11 mouse cellular contexts compared by ENCODE assay signal in the genomic region with DNA sequence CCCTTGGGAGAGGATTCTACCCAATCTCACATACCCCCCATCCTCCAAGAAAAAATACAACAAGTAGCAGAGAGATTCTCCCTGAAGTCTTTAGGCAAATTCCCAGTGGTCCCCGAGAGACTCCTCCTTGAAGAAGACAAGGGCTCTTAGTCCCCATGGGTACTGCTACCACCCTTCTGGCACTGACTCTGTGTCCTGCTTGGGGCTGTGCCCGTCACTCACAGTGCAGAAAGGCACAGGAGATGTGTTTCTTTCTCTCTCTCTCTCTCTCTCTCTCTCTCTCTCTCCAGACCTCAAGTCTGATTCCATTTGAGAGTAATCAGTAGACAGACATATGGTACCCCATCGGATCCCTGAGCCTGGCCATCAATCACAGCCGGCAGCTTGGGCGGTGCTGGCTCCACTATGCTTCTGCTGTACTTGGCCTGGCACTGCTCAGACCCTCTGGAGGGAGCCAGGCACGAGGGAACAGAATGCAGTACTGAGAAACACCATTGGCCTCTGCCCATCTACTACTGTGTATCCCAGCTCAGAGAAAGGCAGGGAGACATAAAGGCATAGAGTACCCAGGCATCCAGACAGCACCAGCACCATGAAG. TPM values are rescaled to one million over a fixed set of nuclear protein-coding genes. Genes with fewer than 3 reads are reported as not detected.
DNase-seq lines count a peak whose midpoint lies in the region; ATAC-seq lines count a peak whose summit lies in the region.
"Had no signal": no experiment of that assay in that cellular context is flagged by ENCODE, and none has a peak within 500 bp of the region (broad histone marks: within the 10 kb centered on the region; RNA-seq: fewer than 3 reads in every experiment).

No protein-coding gene starts in this region.

- ATAC-seq in megakaryocyte, adult 5-6 weeks (ENCODE audit: poor library complexity, severe bottlenecking): no peak
- peak; percentile 79 for ATAC-seq in hindbrain, embryonic 14.5 days (ENCODE audit: low FRiP score)
- ATAC-seq in neural tube, embryonic 14.5 days (ENCODE audit: low read depth): peak; percentile 78

- H3K4me1 ChIP-seq in megakaryocyte, embryonic 14.5 days: peaks cover 100% of the 10 kb centered on the region
- H3K4me1 ChIP-seq in hindbrain, embryonic 14.5 days (replicated peaks; ENCODE audit: control insufficient read depth, insufficient read depth, low read length): peaks cover 28% of the 10 kb centered on the region
- H3K4me1 ChIP-seq in neural tube, embryonic 14.5 days (ENCODE audit: control insufficient read depth, insufficient read depth, low read length): peaks cover 33% of the 10 kb centered on the region

- H3K9ac ChIP-seq in hindbrain, embryonic 14.5 days: no peak overlapping the region
- no peak overlapping the region for H3K9ac ChIP-seq in neural tube, embryonic 14.5 days (replicated peaks; ENCODE audit: low read depth, low read length)
- H3K9ac ChIP-seq: limb, embryonic 15.5 days had no signal

- 30% methylated on average over 6 of the region's 6 CpGs for WGBS in hindbrain, embryonic 14.5 days
- WGBS in neural tube, embryonic 14.5 days: 30% methylated on average over 6 of the region's 6 CpGs

- H3K4me3 ChIP-seq in megakaryocyte, embryonic 14.5 days (replicated peaks): peak overlapping the region; percentile 87
- no peak overlapping the region for H3K4me3 ChIP-seq in hindbrain, embryonic 14.5 days (replicated peaks; ENCODE audit: low read length)
- H3K4me3 ChIP-seq in neural tube, embryonic 14.5 days (ENCODE audit: low read depth, low read length): no peak overlapping the region
- H3K4me3 ChIP-seq: limb, embryonic 15.5 days had no signal

- peak overlapping the region; percentile 22; the same call in 1 of the 2 replicates for H3K27ac ChIP-seq in hindbrain, embryonic 14.5 days
- peak overlapping the region; percentile 44; the same call in 1 of the 2 replicates for H3K27ac ChIP-seq in neural tube, embryonic 14.5 days (ENCODE audit: low read depth, low read length)
- H3K27ac ChIP-seq: kidney, postnatal 0 days; limb, embryonic 15.5 days had no signal

- H3K36me3 ChIP-seq in megakaryocyte, embryonic 14.5 days (replicated peaks; ENCODE audit: low read length): peaks cover 90% of the 10 kb centered on the region
- H3K36me3 ChIP-seq in hindbrain, embryonic 14.5 days (replicated peaks; ENCODE audit: control insufficient read depth, insufficient read depth): no peaks in the 10 kb centered on the region
- H3K36me3 ChIP-seq in neural tube, embryonic 14.5 days (ENCODE audit: control insufficient read depth, insufficient read depth, low read length): no peaks in the 10 kb centered on the region
- H3K36me3 ChIP-seq: limb, embryonic 15.5 days had no signal

- no peak overlapping the region for H3K4me2 ChIP-seq in hindbrain, embryonic 14.5 days (replicated peaks)
- H3K4me2 ChIP-seq in neural tube, embryonic 14.5 days (ENCODE audit: low read depth, low read length): no peak overlapping the region
- H3K4me2 ChIP-seq: limb, embryonic 15.5 days had no signal

- no peaks in the 10 kb centered on the region for H3K9me3 ChIP-seq in megakaryocyte, embryonic 14.5 days
- H3K9me3 ChIP-seq in hindbrain, embryonic 14.5 days (ENCODE audit: control insufficient read depth, low read length): no peaks in the 10 kb centered on the region
- no peaks in the 10 kb centered on the region for H3K9me3 ChIP-seq in neural tube, embryonic 14.5 days (ENCODE audit: control insufficient read depth, low read length)
- H3K9me3 ChIP-seq: limb, embryonic 15.5 days had no signal

- H3K27me3 ChIP-seq in megakaryocyte, embryonic 14.5 days (replicated peaks): no peaks in the 10 kb centered on the region
- H3K27me3 ChIP-seq in hindbrain, embryonic 14.5 days (ENCODE audit: control insufficient read depth, insufficient read depth, low read length): no peaks in the 10 kb centered on the region
- no peaks in the 10 kb centered on the region for H3K27me3 ChIP-seq in neural tube, embryonic 14.5 days (ENCODE audit: control insufficient read depth, insufficient read depth, low read length)
- H3K27me3 ChIP-seq: limb, embryonic 15.5 days had no signal

- DNase-seq in cerebellum, adult 8-10 months: peak; percentile 78
- peak; percentile 41 for DNase-seq in hindbrain, embryonic 14.5 days (ENCODE audit: low spot score)
- no peak for DNase-seq in gastrocnemius, postnatal 4 days (ENCODE audit: low spot score in 2 of 2)
- no peak for DNase-seq in gastrocnemius, adult 18-20 months (ENCODE audit: low spot score)
- no peak for DNase-seq in urinary bladder, adult 18-20 months (ENCODE audit: low spot score in 2 of 2)
- DNase-seq: thymus, postnatal 14 days had no signal

RNA-seq across cellular contexts. Expression of gene Ubash3b, which starts 12.3 kb away (rescaled TPM):
- 85.5 and 255 TPM in 2 replicates for polyA plus RNA-seq in megakaryocyte, embryonic 14.5 days (2012; ENCODE audit: insufficient read depth, low replicate concordance)
- total RNA-seq in megakaryocyte, adult 5-6 weeks (2015): 21.6 and 26.5 TPM in 2 replicates
- 14.8 and 15.1 TPM in 2 replicates for total RNA-seq in megakaryocyte, adult 5-6 weeks (2017)
- polyA plus RNA-seq in hindbrain, embryonic 14.5 days (2014; fragmentation: Nextera tagmentation; extraction: Ambion mirVana): 27.6 and 32.1 TPM in 2 replicates
- polyA plus RNA-seq in neural tube, embryonic 14.5 days (2014; fragmentation: Nextera tagmentation; extraction: Ambion mirVana): 26.1 and 32.1 TPM in 2 replicates
- total RNA-seq in gastrocnemius, postnatal 4 days (2021): 1 to 10 TPM; 5.3 to 5.6 TPM
- total RNA-seq in gastrocnemius, adult 18-20 months (2021): under 1 TPM; 0.25 to 0.69 TPM

Comparison
In these comparisons a context has a peak if more than half of its experiments do, and no peak if none do; other contexts are left out.
1. DNase-seq: peak in cerebellum, adult 8-10 months (single experiment) and hindbrain, embryonic 14.5 days (single experiment); none in gastrocnemius, postnatal 4 days (0 of 2), gastrocnemius, adult 18-20 months (single experiment) and urinary bladder, adult 18-20 months (0 of 2).